Mouse (Mus musculus) midbrain, embryonic 11.5 days (tissue): ENCODE results near the gene Otulin. TPM values are rescaled to one million over a fixed set of nuclear protein-coding genes. Genes with fewer than 3 reads are reported as not detected.

Experiments
- ATAC-seq: fragments of 200-750 bp; cut with Nextera tagmentation; 2 replicates; pipeline ENCODE4 v1.8.0; 2017; ENCODE audit warnings: moderate TSS enrichment, moderate library complexity; ENCODE audit not compliant: low FRiP score
- DNase-seq: peaks from one replicate; pipeline ENCODE4 v3.0.0; 2015; ENCODE audit warnings: low spot score; ENCODE audit errors: missing footprints
- H3K27ac ChIP-seq: fragments of 300-500 bp; sonication (generic); 2 replicates; pipeline ENCODE4 v1.5.1; 2014; ENCODE audit warnings: low read depth, low read length
- H3K27me3 ChIP-seq: fragments of 300-500 bp; sonication (generic); 2 replicates; pipeline ENCODE4 v1.6.1; 2014; ENCODE audit warnings: mild to moderate bottlenecking, low read length, moderate library complexity, mixed read lengths; ENCODE audit not compliant: control insufficient read depth, insufficient read depth
- H3K36me3 ChIP-seq: fragments of 300-500 bp; sonication (generic); 2 replicates; pipeline ENCODE4 v1.6.1; 2014; ENCODE audit warnings: mild to moderate bottlenecking, low read length, moderate library complexity, mixed read lengths; ENCODE audit not compliant: control insufficient read depth, insufficient read depth
- H3K4me1 ChIP-seq: fragments of 300-500 bp; sonication (generic); 2 replicates; pipeline ENCODE4 v1.6.1; 2014; ENCODE audit warnings: low read length; ENCODE audit not compliant: control insufficient read depth, insufficient read depth
- H3K4me2 ChIP-seq: fragments of 300-500 bp; sonication (generic); 2 replicates; pipeline ENCODE4 v1.6.1; 2014; ENCODE audit warnings: mild to moderate bottlenecking, moderate library complexity
- H3K4me3 ChIP-seq: fragments of 300-500 bp; sonication (generic); 2 replicates; pipeline ENCODE4 v1.5.1; 2014; ENCODE audit warnings: low read depth, low read length
- H3K9ac ChIP-seq: fragments of 300-500 bp; sonication (generic); 2 replicates; pipeline ENCODE4 v1.6.1; 2014; ENCODE audit warnings: low read length
- H3K9me3 ChIP-seq: fragments of 300-500 bp; sonication (generic); 2 replicates; pipeline ENCODE4 v1.6.1; 2016; ENCODE audit warnings: low read length; ENCODE audit not compliant: control insufficient read depth
- WGBS: fragments of 180-500 bp; shearing (Covaris S2); extraction: QIAGEN DNeasy Blood & Tissue Kit; methylation state at CpG from one replicate; pipeline ENCODE4 v1.1.7; 2014; 5-methylcytosine and 5-hydroxymethylcytosine counted together
- polyA plus RNA-seq: library from polyadenylated mRNA; unstranded; fragments of >200 nt; fragmentation: Nextera tagmentation; extraction: Ambion mirVana; gene quantifications from 2 replicates; pipeline ENCODE4 v1.2.1, GENCODE M21; 2014

Otulin gene
- 33.3 and 34.0 TPM in 2 replicates for polyA plus RNA-seq

DNA sequence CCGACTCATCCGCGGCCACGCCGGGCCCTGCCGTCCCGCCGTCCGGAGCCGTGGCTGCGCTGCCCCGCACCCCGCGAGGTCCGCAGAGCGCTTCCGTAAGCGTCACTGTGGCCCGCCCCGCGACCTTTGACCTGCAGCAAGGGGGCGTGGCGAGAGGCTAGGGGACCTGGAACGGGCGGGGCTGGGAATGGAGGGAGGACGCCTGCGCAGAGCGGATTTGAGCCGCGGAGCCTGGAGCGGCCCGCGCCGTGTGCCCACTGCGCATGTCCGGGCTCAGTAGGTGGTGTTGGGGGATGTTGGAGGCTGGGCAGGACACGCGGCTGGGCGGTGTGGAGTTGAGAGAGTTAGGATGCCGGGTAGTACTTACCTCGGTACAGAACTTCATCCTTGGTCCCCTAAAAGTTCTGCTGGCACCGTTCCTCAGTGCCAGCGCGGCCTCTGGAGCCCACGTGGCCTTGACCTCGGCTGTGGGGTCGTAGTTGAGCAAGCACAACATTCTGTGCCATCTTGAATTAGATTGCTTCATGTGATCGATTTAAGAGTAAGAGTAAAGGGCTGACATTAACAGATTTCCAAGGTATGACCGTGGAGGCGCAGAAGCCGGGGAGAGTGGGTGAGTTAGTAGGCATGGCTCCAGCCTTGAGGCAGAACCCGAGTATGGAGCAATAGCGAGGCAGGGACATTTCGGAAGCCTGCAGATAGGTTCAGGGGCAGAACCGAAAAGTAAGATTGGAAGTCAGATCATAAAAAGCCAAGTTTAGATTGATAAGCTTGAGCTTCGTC lies at the start of gene Otulin:
TSS of gene Otulin (minus strand) at position 93 of the 783 bp plus-strand sequence.
- no peak within 1 kb of the TSS; the same call in 1 of the 2 replicates for H3K27ac ChIP-seq
- H3K36me3 ChIP-seq = no peaks in the 10 kb centered on the region
- peaks cover 14% of the 10 kb centered on the region for H3K4me1 ChIP-seq
- peak; percentile 100 for DNase-seq
- peak within 1 kb of the TSS; percentile 79 for H3K9ac ChIP-seq
- peak within 1 kb of the TSS; percentile 89 for H3K4me3 ChIP-seq
- peak; percentile 99 for ATAC-seq
- H3K9me3 ChIP-seq = no peaks in the 10 kb centered on the region
- WGBS = 6% methylated on average over 56 of the region's 56 CpGs
- H3K27me3 ChIP-seq = no peaks in the 10 kb centered on the region
- H3K4me2 ChIP-seq = peak within 1 kb of the TSS; percentile 75

DNA sequence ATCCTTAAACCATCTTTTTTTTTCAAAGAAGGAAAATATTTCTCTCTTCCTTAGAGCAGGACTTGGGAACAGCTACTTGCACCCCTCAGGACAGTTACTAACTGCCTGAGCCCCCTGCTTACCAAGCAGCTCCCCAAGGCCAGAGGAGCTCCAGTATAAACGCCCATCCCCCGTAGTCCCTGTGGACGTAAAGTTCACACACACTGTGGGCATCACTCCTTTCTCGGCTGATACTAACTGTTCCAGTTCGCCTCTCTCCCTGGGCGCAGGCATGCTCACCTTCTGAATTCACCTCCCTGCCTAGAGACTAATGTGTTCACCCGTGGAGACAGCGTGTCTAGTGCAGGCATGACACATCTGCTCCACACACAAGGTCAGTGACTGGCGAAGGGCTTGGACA lies 48.0 kb upstream of the Otulin start:
- 81% methylated on average over 9 of the region's 9 CpGs for WGBS

DNA sequence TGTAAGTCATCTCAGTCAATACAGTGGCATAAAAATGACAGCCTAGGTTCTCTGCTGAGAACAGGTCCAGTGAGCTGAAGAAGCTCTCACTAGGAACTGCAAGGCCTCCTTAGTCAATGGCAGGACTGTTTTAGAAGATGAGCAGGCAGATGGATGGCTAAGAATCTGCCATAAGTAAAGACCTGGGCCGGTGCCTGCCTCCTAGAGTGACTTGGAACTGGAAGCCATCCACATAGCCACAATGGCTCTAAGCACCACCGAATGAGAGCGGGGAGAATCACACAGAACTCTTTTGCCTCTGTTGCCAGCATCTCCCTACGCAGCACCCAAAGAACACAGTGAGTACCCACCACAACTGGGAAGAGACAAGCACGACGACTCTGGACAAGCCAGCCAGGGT lies 47.3 kb upstream of the Otulin start:
- no peak overlapping the region for H3K27ac ChIP-seq
- H3K36me3 ChIP-seq = no peaks in the 10 kb centered on the region
- no peak overlapping the region for H3K4me2 ChIP-seq
- no peak overlapping the region for H3K4me3 ChIP-seq
- peak; percentile 2 for DNase-seq
- ATAC-seq = no peak
- H3K27me3 ChIP-seq = peaks cover 9% of the 10 kb centered on the region
- no peak overlapping the region for H3K9ac ChIP-seq
- H3K9me3 ChIP-seq = no peaks in the 10 kb centered on the region
- H3K4me1 ChIP-seq = peaks cover 9% of the 10 kb centered on the region; the same call in 1 of the 2 replicates
- 87% methylated on average over 6 of the region's 6 CpGs for WGBS

More for the DNA sequence above, 48.0 kb upstream of the Otulin start:
- no peak for ATAC-seq
- Histone ChIP-seq H3K4me1 (peaks cover 9% of the 10 kb centered on the region; the same call in 1 of the 2 replicates), H3K27ac (no peak overlapping the region), H3K4me2 (no peak overlapping the region), H3K9ac (no peak overlapping the region), H3K36me3 (no peaks in the 10 kb centered on the region), H3K9me3 (no peaks in the 10 kb centered on the region), H3K27me3 (peaks cover 9% of the 10 kb centered on the region), H3K4me3 (no peak overlapping the region)
- DNase-seq = peak; percentile 69

DNA sequence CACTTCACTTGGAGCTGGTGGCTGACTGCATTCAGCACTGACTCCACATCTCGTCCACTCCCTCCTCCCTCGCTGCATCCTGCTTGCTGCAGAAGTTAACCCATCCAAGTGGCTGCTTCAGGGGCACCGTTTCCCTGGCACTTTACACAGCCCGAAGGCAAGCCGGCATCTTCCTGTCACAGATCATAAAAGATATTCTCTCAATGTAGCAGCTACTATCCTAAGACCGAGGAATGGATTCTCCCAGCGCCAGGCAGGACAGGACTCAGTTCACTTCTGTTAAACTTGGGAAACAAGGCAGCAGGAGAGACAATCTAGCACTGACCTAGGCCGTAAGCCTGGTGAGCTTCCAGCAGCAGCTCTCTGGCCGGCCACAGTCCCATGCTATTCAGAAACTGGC lies 45.7 kb upstream of the Otulin start:
- WGBS = 49% methylated on average over 9 of the region's 9 CpGs
- Histone ChIP-seq H3K9me3 (no peaks in the 10 kb centered on the region), H3K9ac (no peak overlapping the region), H3K36me3 (no peaks in the 10 kb centered on the region), H3K4me1 (peaks cover 7% of the 10 kb centered on the region; the same call in 1 of the 2 replicates), H3K4me3 (no peak overlapping the region), H3K27ac (no peak overlapping the region), H3K4me2 (no peak overlapping the region), H3K27me3 (peaks cover 9% of the 10 kb centered on the region)
- DNase-seq (peak; percentile 73), ATAC-seq (no peak)

- DNase-seq (peak; percentile 31), ATAC-seq (no peak)
- H3K4me1 ChIP-seq = 0 out of 2 replicates have a peak, but pooled peaks cover 4% of the 10 kb centered on the region
Measured at GRCm38 (mm10) chr15:27675122-27675521, 44.6 kb upstream of the Otulin start.

GRCm38 (mm10) chr15:27674041-27674440 lies 43.5 kb upstream of the Otulin start:
- peak; percentile 12 for DNase-seq
- no peak for ATAC-seq
- no peak overlapping the region for H3K27ac ChIP-seq
- H3K36me3 ChIP-seq = no peaks in the 10 kb centered on the region
- 0 out of 2 replicates have a peak, but pooled peaks cover 4% of the 10 kb centered on the region for H3K4me1 ChIP-seq
- 86% methylated on average over 6 of the region's 6 CpGs for WGBS
- no peaks in the 10 kb centered on the region for H3K9me3 ChIP-seq
- no peak overlapping the region for H3K4me2 ChIP-seq
- no peak overlapping the region for H3K4me3 ChIP-seq
- no peaks in the 10 kb centered on the region for H3K27me3 ChIP-seq
- no peak overlapping the region for H3K9ac ChIP-seq

More at GRCm38 (mm10) chr15:27675122-27675521, 44.6 kb upstream of the Otulin start:
- Histone ChIP-seq H3K9ac (no peak overlapping the region), H3K4me2 (no peak overlapping the region), H3K27ac (no peak overlapping the region), H3K9me3 (no peaks in the 10 kb centered on the region), H3K4me3 (no peak overlapping the region), H3K27me3 (peaks cover 1% of the 10 kb centered on the region; the same call in 1 of the 2 replicates), H3K36me3 (no peaks in the 10 kb centered on the region)
- 92% methylated on average over 7 of the region's 7 CpGs for WGBS

- no peak for ATAC-seq
- H3K27ac ChIP-seq = no peak overlapping the region
- WGBS = 92% methylated on average over 6 of the region's 6 CpGs
- no peak overlapping the region for H3K4me3 ChIP-seq
- no peaks in the 10 kb centered on the region for H3K36me3 ChIP-seq
- H3K4me1 ChIP-seq = 0 out of 2 replicates have a peak, but pooled peaks cover 4% of the 10 kb centered on the region
- no peak overlapping the region for H3K9ac ChIP-seq
- H3K27me3 ChIP-seq = no peaks in the 10 kb centered on the region
- no peak overlapping the region for H3K4me2 ChIP-seq
- peak; percentile 6 for DNase-seq
- H3K9me3 ChIP-seq = no peaks in the 10 kb centered on the region
Measured at GRCm38 (mm10) chr15:27673151-27673550, 42.7 kb upstream of the Otulin start.

DNA sequence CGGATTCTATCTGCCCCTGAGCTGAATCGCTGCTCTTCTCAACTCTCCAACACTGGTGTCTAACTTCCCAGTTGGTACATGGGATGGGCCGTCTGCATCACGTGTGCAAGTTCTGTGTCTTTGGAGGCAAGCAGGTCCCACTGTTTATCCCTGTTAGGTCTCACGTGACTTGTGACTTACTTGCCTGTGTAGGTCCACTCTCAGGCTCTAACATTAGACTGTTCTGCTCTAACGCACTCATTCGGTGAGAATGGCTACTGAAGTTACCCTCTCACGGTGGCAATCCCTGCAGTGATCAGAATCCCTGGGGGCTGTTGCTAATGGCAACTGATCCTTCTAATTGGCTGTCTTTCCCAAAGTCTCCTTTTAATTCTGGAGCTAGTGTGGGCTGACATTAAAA lies 41.8 kb upstream of the Otulin start:
- H3K4me2 ChIP-seq = no peak overlapping the region
- H3K4me3 ChIP-seq = no peak overlapping the region
- H3K36me3 ChIP-seq = no peaks in the 10 kb centered on the region
- H3K9me3 ChIP-seq = no peaks in the 10 kb centered on the region
- ATAC-seq = no peak
- 0 out of 2 replicates have a peak, but pooled peaks cover 4% of the 10 kb centered on the region for H3K4me1 ChIP-seq
- no peak overlapping the region for H3K9ac ChIP-seq
- no peaks in the 10 kb centered on the region for H3K27me3 ChIP-seq
- no peak for DNase-seq
- H3K27ac ChIP-seq = no peak overlapping the region
- WGBS = 41% methylated on average over 8 of the region's 8 CpGs

GRCm38 (mm10) chr15:27671612-27672245 lies 41.2 kb upstream of the Otulin start:
- ATAC-seq (no peak), DNase-seq (peak; percentile 56)
- H3K27ac ChIP-seq = no peak overlapping the region
- no peak overlapping the region for H3K4me2 ChIP-seq
- no peaks in the 10 kb centered on the region for H3K9me3 ChIP-seq
- no peak overlapping the region for H3K9ac ChIP-seq
- H3K36me3 ChIP-seq = no peaks in the 10 kb centered on the region
- H3K4me3 ChIP-seq = no peak overlapping the region
- no peaks in the 10 kb centered on the region for H3K27me3 ChIP-seq
- 0 out of 2 replicates have a peak, but pooled peaks cover 4% of the 10 kb centered on the region for H3K4me1 ChIP-seq
- 87% methylated on average over 10 of the region's 10 CpGs for WGBS
